Mouse (Mus musculus): Measurements from ENCODE around the gene Psmd5.

- TF ChIP-seq CTCF (conservative IDR thresholded peaks at IDR 0.05; ENCODE audit: low read length) = no peak
- TF ChIP-seq NANOG (IDR thresholded peaks at IDR 0.05; ENCODE audit: borderline replicate concordance, low read length) = no peak
These were observed 46.7 kb downstream of the Psmd5 start for GRCm38 (mm10) chr2:34828026-34828425.
